Mouse (Mus musculus): ENCODE data around the gene Psmg4.
A peak's percentile ranks its signal among the peaks of the same experiment; 100 is the strongest.

Psmg4 gene

GRCm38 (mm10) chr13:34195676-34196075, 32.9 kb downstream of the Psmg4 start:
- peak in 1 of 2 experiments; percentile 24 for DNase-seq (ENCODE audit: low spot score in 2 of 2)

DNA sequence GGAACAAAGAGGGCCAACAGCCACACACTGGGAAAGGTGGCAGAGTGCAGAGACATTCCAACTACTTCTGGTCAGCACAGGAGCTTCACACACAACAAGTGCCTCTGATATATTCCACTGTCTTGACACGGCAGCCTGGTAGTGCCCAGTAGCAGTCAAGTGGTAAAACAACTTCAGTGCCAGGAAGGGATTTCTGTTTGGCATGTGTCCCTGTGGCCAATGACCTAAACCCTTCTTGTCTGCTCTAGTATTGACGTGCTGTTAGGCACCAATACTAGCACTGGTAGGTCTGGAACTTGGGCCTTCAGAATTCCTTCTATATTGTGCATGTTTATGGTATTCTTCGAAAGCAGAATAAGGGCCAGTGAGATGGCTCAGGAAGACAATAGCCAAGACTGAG, 42.5 kb downstream of the Psmg4 start:
- no peak for DNase-seq (ENCODE audit: low spot score in 2 of 2)

DNA sequence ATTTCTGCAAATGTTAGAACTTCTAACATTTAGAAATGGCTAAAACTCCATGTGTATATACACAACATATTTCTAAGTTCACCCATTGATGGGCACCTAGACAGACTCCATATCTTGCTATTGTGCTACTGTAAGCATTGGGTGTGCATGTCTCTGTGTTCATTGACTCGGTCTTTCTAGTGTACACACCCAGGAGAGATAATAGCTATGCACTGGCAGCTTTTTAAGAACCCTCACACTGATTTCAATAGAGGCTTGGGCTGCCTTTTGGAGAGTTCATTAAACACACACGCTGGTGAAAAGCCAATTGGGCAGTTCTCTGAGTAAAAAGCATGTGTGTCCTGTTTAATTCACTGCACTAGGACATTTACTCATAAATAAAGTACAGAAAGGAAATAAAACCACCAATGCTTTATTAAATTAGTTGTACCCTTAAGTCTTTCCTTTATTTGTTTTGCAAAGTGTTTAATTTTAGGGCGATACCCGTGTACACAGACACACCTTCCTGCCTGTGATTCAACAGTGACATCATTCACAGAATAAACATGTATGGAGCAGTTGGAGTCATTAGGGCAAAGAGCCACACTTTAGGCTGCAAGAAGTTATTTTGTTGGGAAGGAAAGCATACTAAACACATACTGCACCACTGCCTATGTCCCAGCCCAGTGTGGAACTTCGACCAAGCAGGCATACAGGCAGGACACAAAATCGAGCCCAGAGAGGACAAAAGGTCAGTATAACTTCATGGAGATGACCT, 45.1 kb downstream of the Psmg4 start:
- no peak for DNase-seq (ENCODE audit: low spot score in 2 of 2)

GRCm38 (mm10) chr13:34211261-34211775, 48.6 kb downstream of the Psmg4 start:
- no peak for DNase-seq (ENCODE audit: low spot score in 2 of 2)

DNA sequence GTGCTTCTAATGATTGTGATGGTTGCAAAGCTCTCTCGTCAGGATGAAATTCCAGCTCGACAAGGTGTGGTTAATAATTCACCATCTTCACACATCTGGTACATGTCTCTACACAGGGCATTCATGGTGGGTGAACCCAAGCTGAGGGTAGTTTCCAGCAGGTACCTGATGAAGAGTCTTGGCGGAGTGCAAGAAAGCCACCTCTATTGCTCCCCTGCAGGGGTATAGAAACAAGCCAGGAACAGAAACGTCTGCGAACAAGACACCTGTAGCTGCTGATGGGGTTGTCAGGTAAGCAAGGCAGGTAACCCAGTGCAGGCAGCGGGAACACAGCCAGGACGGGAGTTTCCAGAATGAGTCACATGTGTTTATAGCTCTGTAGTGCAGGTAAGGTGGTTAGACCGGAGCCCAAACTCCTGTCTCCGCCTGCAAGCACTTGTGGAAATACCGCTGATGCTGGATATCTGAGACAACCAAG, 50.0 kb downstream of the Psmg4 start:
- no peak for DNase-seq (ENCODE audit: low spot score in 2 of 2)

DNA sequence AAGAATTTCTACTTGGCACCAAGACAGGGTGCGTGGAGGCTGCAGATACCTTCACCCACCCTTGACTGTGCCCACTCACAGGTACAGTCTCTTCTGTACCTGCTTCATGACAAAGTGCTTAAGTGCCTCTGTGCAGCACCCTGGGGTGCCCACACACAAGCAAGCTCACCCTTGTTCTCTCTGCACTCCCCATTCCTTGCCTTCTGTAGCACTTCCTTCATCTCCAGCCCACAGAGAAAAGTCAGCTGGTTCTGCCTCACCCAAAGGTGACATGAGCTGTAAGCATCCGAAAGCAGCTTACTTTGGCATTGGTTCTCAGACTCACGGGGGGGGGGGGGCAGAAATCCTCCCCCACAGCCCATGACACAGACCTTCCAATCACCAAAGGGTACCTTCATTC, 52.1 kb downstream of the Psmg4 start:
- no peak for DNase-seq (ENCODE audit: low spot score in 2 of 2)

- DNase-seq (ENCODE audit: low spot score in 2 of 2) = no peak
These were observed 56.0 kb downstream of the Psmg4 start for GRCm38 (mm10) chr13:34218776-34219175.

DNA sequence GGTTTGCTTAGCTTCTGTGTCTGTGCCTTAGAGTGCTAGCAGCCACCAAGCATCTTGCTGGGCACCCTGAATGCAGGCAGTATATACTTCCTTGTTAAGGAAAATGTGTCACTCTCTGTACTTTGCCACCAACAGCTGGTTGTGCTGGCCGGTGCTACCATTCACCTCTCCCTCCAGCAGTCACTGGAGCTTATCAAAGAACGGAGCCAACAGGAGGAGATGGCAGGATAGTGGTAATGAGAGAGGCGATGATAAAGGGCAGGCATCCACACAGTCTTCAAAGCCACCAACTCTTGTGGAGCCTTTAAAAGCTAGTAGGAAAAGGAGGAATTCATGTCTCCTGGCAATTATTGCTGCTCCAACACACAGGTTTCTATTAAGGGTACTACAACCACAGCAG, 57.0 kb downstream of the Psmg4 start:
- no peak for DNase-seq (ENCODE audit: low spot score in 2 of 2)

DNA sequence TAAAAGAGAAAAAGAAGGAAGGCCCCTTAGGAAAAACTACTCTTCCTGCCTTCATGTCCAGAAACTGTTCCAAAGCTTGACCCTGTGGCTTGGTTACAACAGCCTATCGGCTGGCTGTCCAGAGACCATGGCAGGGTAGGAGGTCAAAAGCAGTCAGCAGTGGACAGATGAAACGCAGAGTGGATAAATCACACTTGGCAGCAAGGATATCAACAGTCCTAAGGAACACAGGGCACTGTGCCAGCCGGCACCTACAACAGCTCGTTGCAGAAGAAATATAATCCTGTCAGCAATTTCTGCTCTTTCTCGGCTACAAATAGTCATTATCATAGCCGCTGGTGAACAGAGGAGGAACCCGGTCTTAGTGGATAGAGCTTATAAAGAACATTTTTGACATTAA, 60.2 kb downstream of the Psmg4 start:
- no peak for DNase-seq (ENCODE audit: low spot score in 2 of 2)

GRCm38 (mm10) chr13:34226940-34227339, 64.2 kb downstream of the Psmg4 start:
- no peak for DNase-seq (ENCODE audit: low spot score in 2 of 2)

Data from right cerebral cortex, postnatal 10 days (tissue).